Mouse (Mus musculus) myocyte (in vitro differentiated cells): ENCODE measurements around the gene Trim37.

ENCODE experiments used
- CEBPB ChIP-seq: IDR thresholded peaks from 2 replicates; pipeline ENCODE4 v1.6.1; 2011; ENCODE audit warnings: mild to moderate bottlenecking, moderate library complexity; ENCODE audit not compliant: poor library complexity, insufficient read depth, severe bottlenecking
- E2F4 ChIP-seq: IDR thresholded peaks from one replicate; pipeline ENCODE4 v1.6.1; 2011; ENCODE audit warnings: mild to moderate bottlenecking, control low read depth, moderate library complexity; ENCODE audit not compliant: insufficient read depth
- MAX ChIP-seq: IDR thresholded peaks from one replicate; pipeline ENCODE4 v1.6.1; 2011; ENCODE audit warnings: low read depth, mild to moderate bottlenecking, control low read depth
- MYOD1 ChIP-seq, 3 experiments: IDR thresholded peaks; one replicate each; pipeline ENCODE4 v1.6.1; 2011; ENCODE audit warnings: control low read depth in 2 of 3, low read depth in 2 of 3, mild to moderate bottlenecking in 2 of 3, moderate library complexity in 1 of 3; ENCODE audit not compliant: insufficient read length in 2 of 3, control insufficient read depth in 1 of 3
- MYOG ChIP-seq, 3 experiments: IDR thresholded peaks; one replicate each; pipeline ENCODE4 v1.6.1; 2011; ENCODE audit warnings: control low read depth in 2 of 3, low read depth in 2 of 3, mild to moderate bottlenecking in 2 of 3; ENCODE audit not compliant: insufficient read length in 2 of 3, control insufficient read depth in 1 of 3, insufficient read depth in 1 of 3
- POLR2A ChIP-seq: IDR thresholded peaks from one replicate; pipeline ENCODE4 v1.6.1; 2011; ENCODE audit warnings: low read depth, mild to moderate bottlenecking, control low read depth, moderate library complexity; ENCODE audit not compliant: insufficient read length
- POLR2AphosphoS2 ChIP-seq: IDR thresholded peaks from one replicate; pipeline ENCODE4 v1.6.1; 2011; ENCODE audit warnings: low read depth, control low read depth; ENCODE audit not compliant: insufficient read length
- TCF12 ChIP-seq: IDR thresholded peaks from one replicate; pipeline ENCODE4 v1.6.1; 2011; ENCODE audit warnings: mild to moderate bottlenecking, control low read depth; ENCODE audit not compliant: poor library complexity, insufficient read depth, severe bottlenecking
- TCF3 ChIP-seq: IDR thresholded peaks from one replicate; pipeline ENCODE4 v1.6.1; 2011; ENCODE audit warnings: low read depth, control low read depth; ENCODE audit not compliant: insufficient read length
- USF1 ChIP-seq: IDR thresholded peaks from one replicate; pipeline ENCODE4 v1.6.1; 2011; ENCODE audit warnings: low read depth, mild to moderate bottlenecking, control low read depth, moderate library complexity

DNA sequence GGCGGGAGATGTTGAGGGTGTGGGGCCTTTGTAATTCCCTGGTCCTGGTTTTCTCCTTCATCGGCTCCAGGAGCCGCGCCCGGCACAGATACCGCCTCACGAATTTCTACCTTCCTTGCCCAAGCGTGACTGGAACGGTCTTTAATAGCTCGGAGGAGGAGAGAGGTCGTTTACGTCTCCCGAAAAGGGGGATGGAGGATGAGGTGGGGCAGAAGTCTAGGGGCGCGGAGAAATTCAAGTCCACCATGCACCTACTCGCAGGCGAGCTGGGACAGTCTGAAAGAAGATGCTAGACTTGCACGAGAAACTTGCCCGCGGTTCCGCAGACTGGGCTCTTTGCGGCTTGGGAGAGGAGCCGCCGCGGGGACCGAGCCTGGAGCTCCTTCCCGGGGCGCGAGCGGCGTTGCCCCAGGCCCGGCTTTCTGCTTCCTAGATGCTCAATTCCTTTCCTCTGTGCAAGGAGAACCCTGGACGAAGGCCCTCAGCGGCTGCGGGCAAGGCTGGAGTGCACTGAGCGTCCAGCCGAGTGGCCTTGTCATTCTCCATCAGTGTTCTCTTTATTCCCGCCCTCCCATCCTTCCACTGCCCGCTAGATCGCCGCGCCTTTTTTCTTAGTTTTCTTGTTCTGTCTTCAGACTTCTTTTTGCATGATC, 17.2 kb upstream of the Trim37 start:
- no peak for TF ChIP-seq USF1
- TF ChIP-seq POLR2AphosphoS2 = no peak
- TF ChIP-seq MYOG (IDR thresholded peaks at IDR 0.05; ENCODE audit: control insufficient read depth in 1 of 3, insufficient read depth in 1 of 3, insufficient read length in 2 of 3, low read depth in 2 of 3) = no peak
- TF ChIP-seq TCF12 = no peak
- TF ChIP-seq POLR2A = no peak
- no peak for TF ChIP-seq MYOD1 (IDR thresholded peaks at IDR 0.05; ENCODE audit: control insufficient read depth in 1 of 3, insufficient read length in 2 of 3, low read depth in 2 of 3)
- TF ChIP-seq E2F4 = peak; percentile 51
- TF ChIP-seq CEBPB = no peak
- TF ChIP-seq MAX = no peak
- TF ChIP-seq TCF3 = no peak
